ENCODE assay signal across 9 mouse cellular contexts in genomic region chr8:84946528-84947240, GRCm38 (mm10). TPM values are rescaled to one million over a fixed set of nuclear protein-coding genes. Genes with fewer than 3 reads are reported as not detected.
DNase-seq lines count a peak whose midpoint lies in the region; ATAC-seq and TF ChIP-seq lines count a peak whose summit lies in the region.
"Had no signal": no experiment of that assay in that cellular context is flagged by ENCODE, and none has a peak within 500 bp of the region (broad histone marks: within the 10 kb centered on the region; RNA-seq: fewer than 3 reads in every experiment).

Gene Rtbdn (plus strand): TSS chr8:84946991.

- H3K27me3 ChIP-seq in heart, embryonic 16.5 days (ENCODE audit: control insufficient read depth, insufficient read depth, low read length), result peaks cover 65% of the 10 kb centered on the region
- peaks cover 35% of the 10 kb centered on the region for H3K27me3 ChIP-seq in forebrain, embryonic 16.5 days (replicated peaks; ENCODE audit: control insufficient read depth, insufficient read depth, low read length)
- H3K27me3 ChIP-seq in megakaryocyte, embryonic 14.5 days (replicated peaks), result peaks cover 75% of the 10 kb centered on the region

- 11% methylated on average over 17 of the region's 17 CpGs for WGBS in heart, embryonic 16.5 days
- WGBS in forebrain, embryonic 16.5 days, result 4% methylated on average over 17 of the region's 17 CpGs

- TF ChIP-seq POLR2A in brain, embryonic 14.5 days (IDR thresholded peaks at IDR 0.05; ENCODE audit: borderline replicate concordance, extremely low read depth, insufficient read depth, insufficient read length, poor library complexity, severe bottlenecking), result no peak

- H3K4me2 ChIP-seq in heart, embryonic 16.5 days (ENCODE audit: low read depth, low read length), result peak within 1 kb of the TSS; percentile 70
- peak within 1 kb of the TSS; percentile 87 for H3K4me2 ChIP-seq in forebrain, embryonic 16.5 days (ENCODE audit: low read length)

- peaks cover 5% of the 10 kb centered on the region for H3K4me1 ChIP-seq in heart, embryonic 16.5 days (ENCODE audit: control insufficient read depth, insufficient read depth, low read length)
- peaks cover 26% of the 10 kb centered on the region for H3K4me1 ChIP-seq in forebrain, embryonic 16.5 days (replicated peaks; ENCODE audit: control insufficient read depth, insufficient read depth, low read length)
- H3K4me1 ChIP-seq in megakaryocyte, embryonic 14.5 days, result peaks cover 30% of the 10 kb centered on the region

- H3K9ac ChIP-seq in heart, embryonic 16.5 days (ENCODE audit: low read length), result no peak within 1 kb of the TSS
- H3K9ac ChIP-seq in forebrain, embryonic 16.5 days (replicated peaks; ENCODE audit: low read depth, low read length), result peak within 1 kb of the TSS; percentile 83

- H3K36me3 ChIP-seq in heart, embryonic 16.5 days (ENCODE audit: control insufficient read depth, insufficient read depth), result no peaks in the 10 kb centered on the region
- no peaks in the 10 kb centered on the region for H3K36me3 ChIP-seq in forebrain, embryonic 16.5 days (ENCODE audit: control insufficient read depth, insufficient read depth)
- no peaks in the 10 kb centered on the region for H3K36me3 ChIP-seq in megakaryocyte, embryonic 14.5 days (replicated peaks; ENCODE audit: low read length)
- H3K36me3 ChIP-seq: G1E had no signal

- H3K4me3 ChIP-seq in heart, embryonic 16.5 days (ENCODE audit: low read length), result peak within 1 kb of the TSS; percentile 47
- peak within 1 kb of the TSS; percentile 83 for H3K4me3 ChIP-seq in forebrain, embryonic 16.5 days (replicated peaks; ENCODE audit: low read length)
- H3K4me3 ChIP-seq in megakaryocyte, embryonic 14.5 days (replicated peaks), result peak within 1 kb of the TSS; percentile 65

- no peak for ATAC-seq in heart, embryonic 16.5 days (replicated peaks; ENCODE audit: extremely low read depth, insufficient read depth, low FRiP score)
- 0 out of 2 replicates have a peak, but pooled peaks have one; percentile 27 for ATAC-seq in forebrain, embryonic 16.5 days

- no peaks in the 10 kb centered on the region for H3K9me3 ChIP-seq in heart, embryonic 16.5 days (replicated peaks; ENCODE audit: control insufficient read depth, low read length)
- no peaks in the 10 kb centered on the region for H3K9me3 ChIP-seq in forebrain, embryonic 16.5 days (ENCODE audit: control insufficient read depth, low read length)
- H3K9me3 ChIP-seq in megakaryocyte, embryonic 14.5 days, result no peaks in the 10 kb centered on the region

- DNase-seq in heart, adult 18-20 months, result no peak
- DNase-seq in brain, embryonic 14.5 days (ENCODE audit: low read depth), result peak; percentile 47
- DNase-seq in adrenal gland, postnatal 36 days, result no peak
- no peak for DNase-seq in urinary bladder, adult 2 months (ENCODE audit: low spot score)
- DNase-seq in ovary, adult 18-20 months (ENCODE audit: low spot score), result no peak

- no peak within 1 kb of the TSS for H3K27ac ChIP-seq in heart, embryonic 16.5 days (ENCODE audit: low read length)
- peak within 1 kb of the TSS; percentile 60 for H3K27ac ChIP-seq in forebrain, embryonic 16.5 days (ENCODE audit: low read length)

- peak; percentile 41 for TF ChIP-seq CTCF in brain, embryonic 14.5 days (IDR thresholded peaks at IDR 0.05; ENCODE audit: borderline replicate concordance, extremely low read depth, insufficient read depth, insufficient read length)

RNA-seq across cellular contexts. Expression of gene Rtbdn, which starts in this region (rescaled TPM):
- polyA plus RNA-seq in heart, embryonic 16.5 days (2015; fragmentation: Nextera tagmentation; extraction: Ambion mirVana), result 0.24 and 0.38 TPM in 2 replicates
- not detected for total RNA-seq in heart, adult 18-20 months (2021)
- 7.2 and 7.6 TPM in 2 replicates for polyA plus RNA-seq in brain, embryonic 14.5 days (2012; rRNA removed)
- 2.2 and 2.4 TPM in 2 replicates for polyA plus RNA-seq in forebrain, embryonic 16.5 days (2015; fragmentation: Nextera tagmentation; extraction: Ambion mirVana)
- not detected in 2 replicates for polyA plus RNA-seq in megakaryocyte, embryonic 14.5 days (2012; ENCODE audit: insufficient read depth, low replicate concordance)
- not detected for total RNA-seq in adrenal gland, postnatal 36 days (2021)
- polyA plus RNA-seq in urinary bladder, adult 2 months (2012; rRNA removed), result not detected in 2 replicates
- polyA plus RNA-seq: G1E had no signal
